Mouse (Mus musculus) bone marrow macrophage, adult 2 months (primary cell): ENCODE data around the gene Sod3.

Source experiments
- CTCF ChIP-seq: IDR thresholded peaks from 2 replicates; pipeline ENCODE4 v1.5.1; 2012; ENCODE audit warnings: low read depth, mild to moderate bottlenecking, low read length, moderate library complexity
- POLR2A ChIP-seq: IDR thresholded peaks from 2 replicates; pipeline ENCODE4 v1.6.1; 2012; ENCODE audit warnings: mild to moderate bottlenecking, low read depth, low read length, borderline replicate concordance

DNA sequence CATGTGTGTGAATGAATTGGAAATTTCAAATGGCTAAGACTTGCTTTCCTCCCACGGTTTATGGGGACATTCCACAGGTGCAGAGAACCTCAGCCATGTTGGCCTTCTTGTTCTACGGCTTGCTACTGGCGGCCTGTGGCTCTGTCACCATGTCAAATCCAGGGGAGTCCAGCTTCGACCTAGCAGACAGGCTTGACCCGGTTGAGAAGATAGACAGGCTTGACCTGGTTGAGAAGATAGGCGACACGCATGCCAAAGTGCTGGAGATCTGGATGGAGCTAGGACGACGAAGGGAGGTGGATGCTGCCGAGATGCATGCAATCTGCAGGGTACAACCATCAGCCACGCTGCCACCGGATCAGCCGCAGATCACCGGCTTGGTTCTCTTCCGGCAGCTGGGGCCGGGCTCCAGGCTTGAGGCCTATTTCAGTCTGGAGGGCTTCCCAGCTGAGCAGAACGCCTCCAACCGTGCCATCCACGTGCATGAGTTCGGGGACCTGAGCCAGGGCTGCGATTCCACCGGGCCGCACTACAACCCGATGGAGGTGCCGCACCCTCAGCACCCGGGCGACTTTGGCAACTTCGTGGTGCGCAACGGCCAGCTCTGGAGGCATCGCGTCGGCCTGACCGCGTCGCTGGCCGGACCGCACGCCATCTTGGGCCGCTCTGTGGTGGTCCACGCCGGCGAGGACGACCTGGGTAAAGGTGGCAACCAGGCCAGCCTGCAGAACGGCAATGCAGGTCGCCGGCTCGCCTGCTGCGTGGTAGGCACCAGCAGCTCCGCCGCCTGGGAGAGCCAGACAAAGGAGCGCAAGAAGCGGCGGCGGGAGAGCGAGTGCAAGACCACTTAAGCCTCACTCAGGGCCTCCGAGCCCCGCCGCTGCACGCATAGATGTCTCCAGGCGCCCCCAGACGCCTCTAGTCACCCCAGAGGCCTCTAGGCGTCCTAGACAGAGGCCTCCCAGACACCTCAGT, 4.6 kb downstream of the Sod3 start:
- TF ChIP-seq POLR2A (no peak), CTCF (no peak)
